Mouse (Mus musculus): ENCODE results near the gene Hspe1.

DNA sequence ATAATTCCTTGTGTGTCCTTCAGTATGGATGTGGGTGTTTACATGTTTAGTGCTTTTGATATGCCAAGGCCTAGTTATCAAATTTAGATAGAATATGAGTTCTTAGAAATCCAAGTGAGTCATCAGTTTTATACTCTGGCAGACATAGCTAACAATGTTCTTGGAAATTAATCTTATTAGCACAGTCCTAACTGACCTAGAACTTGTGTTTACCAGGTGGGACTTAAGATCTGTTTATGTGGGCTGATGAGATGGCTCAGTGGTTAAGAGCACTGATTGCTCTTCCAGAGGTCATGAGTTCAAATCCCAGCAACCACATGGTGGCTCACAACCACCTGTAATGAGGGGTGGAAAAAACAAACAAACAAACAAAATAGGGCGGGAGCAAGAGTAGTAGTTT, 4.5 kb downstream of the Hspe1 start:
- no peak for TF ChIP-seq POLR2A (IDR thresholded peaks at IDR 0.05; ENCODE audit: low read depth, low read length)
- no peak for TF ChIP-seq CTCF (IDR thresholded peaks at IDR 0.05; ENCODE audit: extremely low read depth, insufficient read depth, insufficient read length, insufficient replicate concordance)
